Mouse (Mus musculus) kidney, adult 2 months (tissue): ENCODE data around the gene Atrx.

ENCODE experiments used
- CTCF ChIP-seq: fragments of 200-500 bp; conservative IDR thresholded peaks from 2 replicates; pipeline ENCODE4 v1.5.1; 2011; ENCODE audit warnings: low read depth, mild to moderate bottlenecking, control low read depth, low read length, moderate library complexity, mixed read lengths; ENCODE audit not compliant: insufficient read depth, insufficient read length
- POLR2A ChIP-seq: fragments of 200-500 bp; IDR thresholded peaks from one replicate; pipeline ENCODE4 v1.6.1; 2011; ENCODE audit warnings: low read depth, low read length, control low read depth

- TF ChIP-seq CTCF = no peak
- no peak for TF ChIP-seq POLR2A
Measured at GRCm38 (mm10) chrX:105923896-105924295, 5.3 kb downstream of the Atrx start.
